Mouse (Mus musculus) G1E (cell line): ENCODE results near the gene Lrrtm4. TPM values are rescaled to one million over a fixed set of nuclear protein-coding genes. Genes with fewer than 3 reads are reported as not detected.

Experiments
- ATAC-seq: 2 replicates; pipeline ENCODE4 v1.8.0; 2016; ENCODE audit warnings: mild to moderate bottlenecking; ENCODE audit not compliant: insufficient number of reproducible peaks, poor library complexity, low FRiP score, severe bottlenecking; ENCODE audit errors: extremely low read depth
- DNase-seq: peaks from one replicate; pipeline ENCODE4 v3.0.0; 2012; ENCODE audit warnings: low spot score
- H3K27me3 ChIP-seq: 2 replicates; pipeline ENCODE4 v1.6.1; 2012; ENCODE audit warnings: mild to moderate bottlenecking, low read length, inconsistent platforms; ENCODE audit not compliant: insufficient read depth
- H3K36me3 ChIP-seq: replicated peaks from 2 replicates; pipeline ENCODE3; 2012; ENCODE audit warnings: mild to moderate bottlenecking, inconsistent platforms
- H3K4me1 ChIP-seq: 2 replicates; pipeline ENCODE4 v1.6.1; 2012; ENCODE audit warnings: low read depth, low read length, inconsistent platforms, mixed read lengths; ENCODE audit not compliant: insufficient read depth
- H3K4me3 ChIP-seq: 2 replicates; pipeline ENCODE4 v1.5.1; 2012; ENCODE audit warnings: low read depth, mild to moderate bottlenecking, inconsistent platforms, low read length, moderate library complexity, mixed read lengths
- H3K9me3 ChIP-seq: replicated peaks from 2 replicates; pipeline ENCODE4 v1.6.1; 2012; ENCODE audit warnings: inconsistent platforms
- CTCF ChIP-seq: IDR thresholded peaks from 2 replicates; pipeline ENCODE4 v1.5.1; 2012; ENCODE audit warnings: low read depth, low read length, inconsistent platforms, mixed read lengths
- GATA1 ChIP-seq: IDR thresholded peaks from 2 replicates; pipeline ENCODE4 v1.6.1; 2012; ENCODE audit warnings: borderline replicate concordance, low read length, inconsistent platforms, mixed read lengths
- GATA2 ChIP-seq: IDR thresholded peaks from 2 replicates; pipeline ENCODE4 v1.6.1; 2012; ENCODE audit warnings: low read depth, low read length, inconsistent platforms, borderline replicate concordance
- POLR2AphosphoS5 ChIP-seq: IDR thresholded peaks from 2 replicates; pipeline ENCODE4 v1.6.1; 2012; ENCODE audit warnings: low read depth, low read length, inconsistent platforms; ENCODE audit not compliant: insufficient replicate concordance
- polyA plus RNA-seq: library from polyadenylated mRNA; stranded (reverse); fragments of >175 nt; gene quantifications from 2 replicates; pipeline ENCODE4 v1.2.3, GENCODE M21; 2012
- total RNA-seq, 2 experiments: library from RNA; stranded (forward) in 1 of 2; stranded (reverse) in 1 of 2; fragments of 200-1000 nt in 1 of 2; fragments of >200 nt in 1 of 2; fragmentation: Nextera tagmentation in 1 of 2; gene quantifications; 2 replicates each; pipeline ENCODE4 v1.2.3; 2014 to 2017

Lrrtm4 gene
- total and polyA plus RNA-seq, 3 experiments, result 0.27 TPM; not detected in 2

DNA sequence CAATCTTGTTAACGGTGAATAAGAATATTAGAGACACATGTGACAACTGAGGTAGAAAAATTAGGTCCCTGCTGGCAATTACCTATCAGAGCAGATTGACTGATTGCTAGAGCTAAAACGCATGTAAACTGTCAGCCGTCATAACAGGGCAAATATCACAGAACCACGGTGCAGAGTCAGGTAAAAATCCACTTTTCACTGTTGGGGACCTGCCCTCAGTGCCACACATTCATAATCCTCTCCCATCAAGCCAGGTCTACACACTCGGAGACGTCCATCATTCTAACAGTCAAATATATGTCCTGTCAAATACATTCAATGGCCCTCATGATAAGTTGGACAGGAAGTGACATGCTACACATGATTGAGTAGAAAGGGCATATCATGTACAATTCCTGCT lies 826.6 kb downstream of the Lrrtm4 start:
- no peak for ATAC-seq
- no peaks in the 10 kb centered on the region for H3K9me3 ChIP-seq
- no peak overlapping the region for H3K4me3 ChIP-seq
- no peak for DNase-seq
- H3K27me3 ChIP-seq, result no peaks in the 10 kb centered on the region
- no peaks in the 10 kb centered on the region for H3K36me3 ChIP-seq
- no peaks in the 10 kb centered on the region for H3K4me1 ChIP-seq
- no peak for TF ChIP-seq POLR2AphosphoS5

DNA sequence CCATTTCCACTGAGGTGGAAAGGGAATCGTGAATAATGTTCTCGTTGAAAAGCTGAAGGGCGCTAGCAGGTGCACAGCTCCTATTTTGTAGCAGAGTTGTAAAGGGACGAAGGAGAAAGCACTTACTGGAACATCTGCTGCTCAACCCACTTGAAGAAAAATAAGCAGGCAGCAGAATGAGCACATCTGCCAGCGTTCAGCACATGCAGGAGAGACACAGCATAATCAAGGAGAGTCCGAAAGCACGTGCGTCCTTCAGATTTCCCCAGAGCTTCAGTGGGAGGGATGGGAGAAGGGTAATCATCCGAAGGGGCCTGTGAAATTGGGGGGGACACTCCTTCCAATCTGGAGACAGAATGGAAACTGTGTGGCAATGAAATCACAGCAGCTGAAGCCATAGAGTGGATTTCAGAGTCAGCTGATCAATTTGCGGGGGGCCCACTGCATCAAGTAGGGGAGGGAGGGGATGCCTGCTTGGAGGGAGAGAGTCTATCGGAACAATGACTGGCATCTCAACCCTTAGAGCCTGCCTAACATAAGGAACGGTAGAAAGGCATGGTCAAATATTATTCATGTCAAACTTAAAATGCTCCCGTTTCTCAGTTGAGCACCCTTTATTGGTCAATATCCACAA lies 838.4 kb downstream of the Lrrtm4 start:
- H3K4me1 ChIP-seq, result no peaks in the 10 kb centered on the region
- H3K36me3 ChIP-seq, result no peaks in the 10 kb centered on the region
- no peaks in the 10 kb centered on the region for H3K27me3 ChIP-seq
- DNase-seq, result no peak
- TF ChIP-seq GATA2 (no peak), CTCF (no peak), GATA1 (no peak), POLR2AphosphoS5 (no peak)
- no peak for ATAC-seq
- H3K9me3 ChIP-seq, result peaks cover 10% of the 10 kb centered on the region; the same call in 1 of the 2 replicates
- no peak overlapping the region for H3K4me3 ChIP-seq

Other genes with a start within 250 kb of the Lrrtm4 start
- not detected in 2 replicates for gene Gm20594, start 201.0 kb upstream of the Lrrtm4 start, total RNA-seq (2014; fragmentation: Nextera tagmentation)
- gene Gm20594, start 201.0 kb upstream of the Lrrtm4 start, total RNA-seq (2017), result not detected in 2 replicates
- not detected in 2 replicates for gene Gm20594, start 201.0 kb upstream of the Lrrtm4 start, polyA plus RNA-seq